23 mouse cellular contexts compared by ENCODE assay signal in the genomic region with DNA sequence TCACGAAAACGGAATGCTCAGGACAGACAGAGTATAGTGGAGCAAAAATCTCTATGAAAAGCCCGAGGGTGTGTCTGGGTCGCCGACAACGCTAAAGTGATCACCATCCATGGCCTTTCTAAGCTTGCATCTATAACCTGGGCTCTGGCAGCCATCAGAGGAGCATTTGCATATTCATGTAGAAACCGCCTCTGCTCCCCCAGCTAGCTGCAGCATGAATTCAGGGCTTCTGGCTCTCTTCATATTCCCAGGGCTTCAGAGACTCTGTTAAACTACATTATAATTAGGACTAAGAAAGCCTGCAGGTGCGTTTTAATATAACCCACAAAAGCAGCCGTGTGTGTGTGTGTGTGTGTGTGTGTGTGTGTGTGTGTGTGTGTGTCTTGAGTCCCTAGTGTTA. TPM values are rescaled to one million over a fixed set of nuclear protein-coding genes. Genes with fewer than 3 reads are reported as not detected.
DNase-seq lines count a peak whose midpoint lies in the region; ATAC-seq and TF ChIP-seq lines count a peak whose summit lies in the region.
"Had no signal": no experiment of that assay in that cellular context is flagged by ENCODE, and none has a peak within 500 bp of the region (broad histone marks: within the 10 kb centered on the region; RNA-seq: fewer than 3 reads in every experiment).

No protein-coding gene starts in this region.

- DNase-seq in forebrain, embryonic 10.5 days (ENCODE audit: extremely low spot score, low spot score): no peak
- no peak for DNase-seq in forebrain, embryonic 14.5 days (ENCODE audit: low spot score)
- DNase-seq in embryo, embryonic 10 days (ENCODE audit: low spot score): no peak
- no peak for DNase-seq in cerebellum, adult 8-10 months
- DNase-seq: adrenal gland, postnatal 14 days; cerebellum, adult 11-12 months; gastrocnemius, postnatal 36 days; kidney, adult 18-20 months; kidney, postnatal 14 days; lung, adult 2 months; right cerebral cortex, postnatal 14 days had no signal

- H3K4me3 ChIP-seq in forebrain, embryonic 10.5 days: no peak overlapping the region
- H3K4me3 ChIP-seq in forebrain, embryonic 12.5 days (replicated peaks): no peak overlapping the region
- H3K4me3 ChIP-seq in forebrain, embryonic 14.5 days (ENCODE audit: low read depth, low read length): no peak overlapping the region
- H3K4me3 ChIP-seq in hindbrain, embryonic 15.5 days: no peak overlapping the region
- H3K4me3 ChIP-seq in midbrain, embryonic 15.5 days: no peak overlapping the region
- no peak overlapping the region for H3K4me3 ChIP-seq in intestine, postnatal 0 days (ENCODE audit: low read depth, low read length)
- H3K4me3 ChIP-seq: erythroblast, embryonic 14.5 days; left cerebral cortex, adult 2 months; liver, embryonic 12.5 days; neural tube, embryonic 15.5 days; stomach, embryonic 15.5 days had no signal

- peaks cover 37% of the 10 kb centered on the region for H3K4me1 ChIP-seq in forebrain, embryonic 10.5 days
- peaks cover 30% of the 10 kb centered on the region for H3K4me1 ChIP-seq in forebrain, embryonic 12.5 days
- H3K4me1 ChIP-seq in forebrain, embryonic 14.5 days (ENCODE audit: control insufficient read depth, insufficient read depth, low read length): peaks cover 20% of the 10 kb centered on the region; the same call in 1 of the 2 replicates
- peaks cover 42% of the 10 kb centered on the region for H3K4me1 ChIP-seq in hindbrain, embryonic 15.5 days (replicated peaks)
- peaks cover 26% of the 10 kb centered on the region for H3K4me1 ChIP-seq in midbrain, embryonic 15.5 days
- no peaks in the 10 kb centered on the region for H3K4me1 ChIP-seq in intestine, postnatal 0 days (replicated peaks; ENCODE audit: control insufficient read depth, insufficient read depth, low read length)
- H3K4me1 ChIP-seq: liver, embryonic 12.5 days had no signal

- no peaks in the 10 kb centered on the region for H3K9me3 ChIP-seq in forebrain, embryonic 10.5 days
- no peaks in the 10 kb centered on the region for H3K9me3 ChIP-seq in forebrain, embryonic 12.5 days
- no peaks in the 10 kb centered on the region for H3K9me3 ChIP-seq in forebrain, embryonic 14.5 days (replicated peaks; ENCODE audit: control insufficient read depth, low read length)
- H3K9me3 ChIP-seq in hindbrain, embryonic 15.5 days: no peaks in the 10 kb centered on the region
- no peaks in the 10 kb centered on the region for H3K9me3 ChIP-seq in midbrain, embryonic 15.5 days
- H3K9me3 ChIP-seq in intestine, postnatal 0 days (ENCODE audit: control insufficient read depth): no peaks in the 10 kb centered on the region
- H3K9me3 ChIP-seq: G1E; liver, embryonic 12.5 days; neural tube, embryonic 15.5 days; stomach, embryonic 15.5 days had no signal

- 70% methylated on average over 9 of the region's 9 CpGs for WGBS in forebrain, embryonic 10.5 days
- 63% methylated on average over 9 of the region's 9 CpGs for WGBS in forebrain, embryonic 12.5 days
- WGBS in forebrain, embryonic 14.5 days: 52% methylated on average over 9 of the region's 9 CpGs
- WGBS in hindbrain, embryonic 15.5 days: 39% methylated on average over 9 of the region's 9 CpGs
- WGBS in midbrain, embryonic 15.5 days: 38% methylated on average over 9 of the region's 9 CpGs
- 74% methylated on average over 9 of the region's 9 CpGs for WGBS in intestine, postnatal 0 days

- H3K27ac ChIP-seq in forebrain, embryonic 10.5 days: 0 out of 2 replicates have a peak overlapping the region, but pooled peaks have one; percentile 2
- no peak overlapping the region for H3K27ac ChIP-seq in forebrain, embryonic 12.5 days
- peak overlapping the region; percentile 41; the same call in 1 of the 2 replicates for H3K27ac ChIP-seq in forebrain, embryonic 14.5 days (ENCODE audit: low read depth, low read length)
- H3K27ac ChIP-seq in hindbrain, embryonic 15.5 days (replicated peaks): peak overlapping the region; percentile 31
- no peak overlapping the region for H3K27ac ChIP-seq in midbrain, embryonic 15.5 days
- H3K27ac ChIP-seq in intestine, postnatal 0 days (ENCODE audit: low read depth, low read length): no peak overlapping the region
- H3K27ac ChIP-seq: left cerebral cortex, adult 2 months; liver, embryonic 12.5 days; neural tube, embryonic 15.5 days; stomach, embryonic 15.5 days had no signal

- TF ChIP-seq CTCF in intestine, postnatal 0 days (IDR thresholded peaks at IDR 0.05; ENCODE audit: low read depth): no peak

- H3K4me2 ChIP-seq in forebrain, embryonic 12.5 days: no peak overlapping the region
- H3K4me2 ChIP-seq in forebrain, embryonic 14.5 days (ENCODE audit: low read length): no peak overlapping the region
- no peak overlapping the region for H3K4me2 ChIP-seq in hindbrain, embryonic 15.5 days
- no peak overlapping the region for H3K4me2 ChIP-seq in midbrain, embryonic 15.5 days
- H3K4me2 ChIP-seq in intestine, postnatal 0 days (replicated peaks; ENCODE audit: low read depth): no peak overlapping the region
- H3K4me2 ChIP-seq: liver, embryonic 12.5 days; neural tube, embryonic 15.5 days; stomach, embryonic 15.5 days had no signal

- peaks cover 31% of the 10 kb centered on the region for H3K27me3 ChIP-seq in forebrain, embryonic 10.5 days (ENCODE audit: poor library complexity, severe bottlenecking)
- peaks cover 10% of the 10 kb centered on the region; the same call in 1 of the 2 replicates for H3K27me3 ChIP-seq in forebrain, embryonic 12.5 days
- no peaks in the 10 kb centered on the region for H3K27me3 ChIP-seq in forebrain, embryonic 14.5 days (replicated peaks; ENCODE audit: control insufficient read depth, insufficient read depth, low read length)
- H3K27me3 ChIP-seq in hindbrain, embryonic 15.5 days: no peaks in the 10 kb centered on the region
- H3K27me3 ChIP-seq in midbrain, embryonic 15.5 days (replicated peaks): no peaks in the 10 kb centered on the region
- H3K27me3 ChIP-seq in intestine, postnatal 0 days (replicated peaks; ENCODE audit: control insufficient read depth, insufficient read depth, low read length): no peaks in the 10 kb centered on the region
- H3K27me3 ChIP-seq: neural tube, embryonic 15.5 days; stomach, embryonic 15.5 days had no signal

- H3K9ac ChIP-seq in forebrain, embryonic 12.5 days: no peak overlapping the region
- H3K9ac ChIP-seq in forebrain, embryonic 14.5 days (ENCODE audit: low read length): no peak overlapping the region
- no peak overlapping the region for H3K9ac ChIP-seq in hindbrain, embryonic 15.5 days
- no peak overlapping the region for H3K9ac ChIP-seq in midbrain, embryonic 15.5 days
- H3K9ac ChIP-seq in intestine, postnatal 0 days (ENCODE audit: low read depth, low read length): no peak overlapping the region
- H3K9ac ChIP-seq: liver, embryonic 12.5 days; neural tube, embryonic 15.5 days; stomach, embryonic 15.5 days had no signal

- no peaks in the 10 kb centered on the region for H3K36me3 ChIP-seq in forebrain, embryonic 10.5 days (replicated peaks)
- no peaks in the 10 kb centered on the region for H3K36me3 ChIP-seq in forebrain, embryonic 12.5 days (replicated peaks)
- no peaks in the 10 kb centered on the region for H3K36me3 ChIP-seq in forebrain, embryonic 14.5 days (ENCODE audit: control insufficient read depth, insufficient read depth, low read length)
- no peaks in the 10 kb centered on the region for H3K36me3 ChIP-seq in hindbrain, embryonic 15.5 days
- H3K36me3 ChIP-seq in midbrain, embryonic 15.5 days (replicated peaks): no peaks in the 10 kb centered on the region
- H3K36me3 ChIP-seq in intestine, postnatal 0 days (ENCODE audit: control insufficient read depth, insufficient read depth): no peaks in the 10 kb centered on the region
- H3K36me3 ChIP-seq: G1E; liver, embryonic 12.5 days; neural tube, embryonic 15.5 days; stomach, embryonic 15.5 days had no signal

- ATAC-seq in forebrain, embryonic 12.5 days (ENCODE audit: low FRiP score): no peak
- ATAC-seq in forebrain, embryonic 14.5 days: no peak
- ATAC-seq in hindbrain, embryonic 15.5 days (ENCODE audit: low FRiP score, low read depth): no peak
- peak; percentile 2; the same call in 1 of the 2 replicates for ATAC-seq in midbrain, embryonic 15.5 days (replicated peaks)
- no peak for ATAC-seq in intestine, postnatal 0 days
- ATAC-seq: activated CD4-positive, CD25-positive, alpha-beta regulatory T cell, adult 4 months; CD4-positive, CD25-positive, alpha-beta regulatory T cell, adult 4 months; liver, embryonic 12.5 days had no signal

RNA-seq across cellular contexts. Expression of a gene that starts 59.7 kb away (rescaled TPM):
- polyA plus RNA-seq in forebrain, embryonic 10.5 days (2016; fragmentation: Nextera tagmentation; extraction: Ambion mirVana): 3.6 and 4.3 TPM in 2 replicates
- polyA plus RNA-seq in forebrain, embryonic 12.5 days (2016; fragmentation: Nextera tagmentation; extraction: Ambion mirVana): 9.7 and 11.3 TPM in 2 replicates
- polyA plus RNA-seq in forebrain, embryonic 14.5 days (2014; fragmentation: Nextera tagmentation; extraction: Ambion mirVana): 14.0 and 16.4 TPM in 2 replicates
- polyA plus RNA-seq in hindbrain, embryonic 15.5 days (2015; fragmentation: Nextera tagmentation; extraction: Ambion mirVana): 17.9 and 19.9 TPM in 2 replicates
- polyA plus RNA-seq in midbrain, embryonic 15.5 days (2015; fragmentation: Nextera tagmentation; extraction: Ambion mirVana): 22.5 and 23.3 TPM in 2 replicates
- 350 and 391 TPM in 2 replicates for polyA plus RNA-seq in intestine, postnatal 0 days (2015; fragmentation: Nextera tagmentation; extraction: Ambion mirVana)
- polyA plus RNA-seq: G1E had no signal

Comparison
In these comparisons a context has a peak if more than half of its experiments do, and no peak if none do; other contexts are left out.
1. H3K27ac ChIP-seq: peak in forebrain, embryonic 10.5 days (single experiment), forebrain, embryonic 14.5 days (single experiment) and hindbrain, embryonic 15.5 days (single experiment); none in forebrain, embryonic 12.5 days (single experiment), midbrain, embryonic 15.5 days (single experiment) and intestine, postnatal 0 days (single experiment).
2. RNA of a gene that starts 59.7 kb away (polyA plus RNA-seq): 350 to 391 TPM in intestine, postnatal 0 days; 22.5 to 23.3 TPM in midbrain, embryonic 15.5 days, 17.9 to 19.9 TPM in hindbrain, embryonic 15.5 days, 14.0 to 16.4 TPM in forebrain, embryonic 14.5 days, 9.7 to 11.3 TPM in forebrain, embryonic 12.5 days and 3.6 to 4.3 TPM in forebrain, embryonic 10.5 days; every median in the first group is over 10 times any median in the second.